Mouse (Mus musculus) stomach, postnatal 0 days (tissue): Measurements from ENCODE around the gene Trim72. TPM values are rescaled to one million over a fixed set of nuclear protein-coding genes. Genes with fewer than 3 reads are reported as not detected.

Experiments
- ATAC-seq: fragments of 200-750 bp; cut with Nextera tagmentation; 2 replicates; pipeline ENCODE4 v1.8.0; 2017; ENCODE audit not compliant: low FRiP score, low TSS enrichment
- DNase-seq: peaks from one replicate; pipeline ENCODE4 v3.0.0-alpha.2; 2016; ENCODE audit warnings: low spot score
- H3K27ac ChIP-seq: fragments of 300-500 bp; sonication (generic); replicated peaks from 2 replicates; pipeline ENCODE4 v1.5.1; 2014; ENCODE audit warnings: mild to moderate bottlenecking, control low read depth
- H3K27me3 ChIP-seq: fragments of 300-500 bp; sonication (generic); 2 replicates; pipeline ENCODE4 v1.6.1; 2014; ENCODE audit warnings: low read length; ENCODE audit not compliant: control insufficient read depth, insufficient read depth
- H3K36me3 ChIP-seq: fragments of 300-500 bp; sonication (generic); 2 replicates; pipeline ENCODE4 v1.6.1; 2014; ENCODE audit warnings: low read length, mixed read lengths; ENCODE audit not compliant: control insufficient read depth, insufficient read depth
- H3K4me1 ChIP-seq: fragments of 300-500 bp; sonication (generic); replicated peaks from 2 replicates; pipeline ENCODE4 v1.6.1; 2014; ENCODE audit warnings: antibody characterized with exemption; ENCODE audit not compliant: control insufficient read depth, insufficient read depth
- H3K4me2 ChIP-seq: fragments of 300-500 bp; sonication (generic); replicated peaks from 2 replicates; pipeline ENCODE4 v1.6.1; 2014; ENCODE audit warnings: low read depth, mild to moderate bottlenecking, control low read depth, moderate library complexity
- H3K4me3 ChIP-seq: fragments of 300-500 bp; sonication (generic); 2 replicates; pipeline ENCODE4 v1.5.1; 2014; ENCODE audit warnings: low read depth, low read length, control low read depth
- H3K9ac ChIP-seq: fragments of 300-500 bp; sonication (generic); 2 replicates; pipeline ENCODE4 v1.6.1; 2014; ENCODE audit warnings: mild to moderate bottlenecking, low read length, control low read depth, mixed read lengths
- H3K9me3 ChIP-seq: fragments of 300-500 bp; sonication (generic); 2 replicates; pipeline ENCODE4 v1.6.1; 2016; ENCODE audit warnings: low read length; ENCODE audit not compliant: control insufficient read depth
- CTCF ChIP-seq: IDR thresholded peaks from 2 replicates; pipeline ENCODE4 v1.5.1; 2016; ENCODE audit warnings: antibody characterized with exemption, low read depth, mild to moderate bottlenecking, moderate library complexity
- EP300 ChIP-seq: optimal IDR thresholded peaks from 2 replicates; pipeline ENCODE3; 2016; ENCODE audit warnings: antibody characterized with exemption
- WGBS: fragments of 180-500 bp; shearing (Covaris S2); extraction: QIAGEN DNeasy Blood & Tissue Kit; methylation state at CpG from one replicate; pipeline ENCODE4 v1.1.7; 2014; 5-methylcytosine and 5-hydroxymethylcytosine counted together
- polyA plus RNA-seq: library from polyadenylated mRNA; unstranded; fragments of >200 nt; fragmentation: Nextera tagmentation; extraction: Ambion mirVana; gene quantifications from 2 replicates; pipeline ENCODE4 v1.2.1, GENCODE M21; 2015

Gene Trim72
- polyA plus RNA-seq, 1 experiment from 2014 or later, result 0.38 TPM

GRCm38 (mm10) chr7:128049254-128049653 lies 45.5 kb downstream of the Trim72 start:
- WGBS, result 79% methylated on average over 2 of the region's 2 CpGs
- TF ChIP-seq CTCF, result no peak
- TF ChIP-seq EP300, result no peak

GRCm38 (mm10) chr7:128050739-128051138 lies 47.0 kb downstream of the Trim72 start:
- Histone ChIP-seq H3K9ac (no peak overlapping the region), H3K4me1 (no peaks in the 10 kb centered on the region), H3K27ac (no peak overlapping the region), H3K9me3 (no peaks in the 10 kb centered on the region), H3K36me3 (no peaks in the 10 kb centered on the region), H3K27me3 (no peaks in the 10 kb centered on the region), H3K4me3 (no peak overlapping the region), H3K4me2 (no peak overlapping the region)
- no peak for TF ChIP-seq EP300
- no peak for TF ChIP-seq CTCF
- ATAC-seq, result peak; percentile 47; the same call in 1 of the 2 replicates
- no peak for DNase-seq
- 59% methylated on average over 4 of the region's 4 CpGs for WGBS

More at GRCm38 (mm10) chr7:128049254-128049653, 45.5 kb downstream of the Trim72 start:
- H3K4me1 ChIP-seq, result no peaks in the 10 kb centered on the region
- H3K36me3 ChIP-seq, result no peaks in the 10 kb centered on the region
- H3K4me3 ChIP-seq, result no peak overlapping the region
- H3K9me3 ChIP-seq, result no peaks in the 10 kb centered on the region
- H3K27me3 ChIP-seq, result no peaks in the 10 kb centered on the region
- DNase-seq, result no peak
- H3K27ac ChIP-seq, result no peak overlapping the region
- H3K4me2 ChIP-seq, result no peak overlapping the region
- H3K9ac ChIP-seq, result no peak overlapping the region
- no peak for ATAC-seq

- DNase-seq, result no peak
- no peak for ATAC-seq
- Histone ChIP-seq H3K36me3 (no peaks in the 10 kb centered on the region), H3K9me3 (no peaks in the 10 kb centered on the region), H3K27me3 (no peaks in the 10 kb centered on the region), H3K27ac (no peak overlapping the region), H3K4me3 (no peak overlapping the region), H3K9ac (no peak overlapping the region), H3K4me2 (no peak overlapping the region), H3K4me1 (no peaks in the 10 kb centered on the region)
- no peak for TF ChIP-seq CTCF
- no peak for TF ChIP-seq EP300
- 54% methylated on average over 5 of the region's 5 CpGs for WGBS
Measured at GRCm38 (mm10) chr7:128053061-128053460, 49.3 kb downstream of the Trim72 start.

GRCm38 (mm10) chr7:128056917-128057444 lies 53.2 kb downstream of the Trim72 start:
- no peaks in the 10 kb centered on the region for H3K27me3 ChIP-seq
- H3K4me2 ChIP-seq, result no peak overlapping the region; the same call in 1 of the 2 replicates
- H3K9me3 ChIP-seq, result no peaks in the 10 kb centered on the region
- no peak overlapping the region for H3K4me3 ChIP-seq
- ATAC-seq (peak; percentile 85), DNase-seq (peak; percentile 34)
- TF ChIP-seq EP300, result no peak
- TF ChIP-seq CTCF, result no peak
- WGBS, result 37% methylated on average over 3 of the region's 3 CpGs
- 0 out of 2 replicates have a peak overlapping the region, but pooled peaks have one; percentile 8 for H3K27ac ChIP-seq
- H3K9ac ChIP-seq, result no peak overlapping the region
- H3K36me3 ChIP-seq, result no peaks in the 10 kb centered on the region
- no peaks in the 10 kb centered on the region for H3K4me1 ChIP-seq

- H3K4me3 ChIP-seq, result no peak overlapping the region
- peak overlapping the region; percentile 58 for H3K27ac ChIP-seq
- H3K9ac ChIP-seq, result no peak overlapping the region
- 78% methylated on average over 8 of the region's 8 CpGs for WGBS
- no peak for DNase-seq
- no peaks in the 10 kb centered on the region for H3K27me3 ChIP-seq
- H3K4me2 ChIP-seq, result no peak overlapping the region
- ATAC-seq, result no peak
- H3K4me1 ChIP-seq, result no peaks in the 10 kb centered on the region
- no peaks in the 10 kb centered on the region for H3K36me3 ChIP-seq
- TF ChIP-seq EP300 (no peak), CTCF (no peak)
- no peaks in the 10 kb centered on the region for H3K9me3 ChIP-seq
Measured at GRCm38 (mm10) chr7:128057860-128058259, 54.1 kb downstream of the Trim72 start.

- Histone ChIP-seq H3K27ac (peak overlapping the region; percentile 49; the same call in 1 of the 2 replicates), H3K36me3 (no peaks in the 10 kb centered on the region), H3K9me3 (no peaks in the 10 kb centered on the region), H3K4me2 (no peak overlapping the region), H3K9ac (no peak overlapping the region), H3K27me3 (no peaks in the 10 kb centered on the region), H3K4me1 (no peaks in the 10 kb centered on the region), H3K4me3 (no peak overlapping the region)
- TF ChIP-seq EP300 (no peak), CTCF (no peak)
- 57% methylated on average over 7 of the region's 7 CpGs for WGBS
- DNase-seq, result peak; percentile 23
- peak; percentile 33; the same call in 1 of the 2 replicates for ATAC-seq
Measured at GRCm38 (mm10) chr7:128058576-128058975, 54.8 kb downstream of the Trim72 start.
